Mouse (Mus musculus) liver, embryonic 16.5 days (tissue): ENCODE results near the gene Ostn. TPM values are rescaled to one million over a fixed set of nuclear protein-coding genes. Genes with fewer than 3 reads are reported as not detected.
A peak's percentile ranks its signal among the peaks of the same experiment; 100 is the strongest.

Experiments
- ATAC-seq: fragments of 200-750 bp; cut with Nextera tagmentation; 2 replicates; pipeline ENCODE4 v1.8.0; 2017; ENCODE audit warnings: low read depth, mild to moderate bottlenecking, moderate number of reproducible peaks, moderate library complexity
- H3K27ac ChIP-seq: fragments of 300-500 bp; sonication (generic); 2 replicates; pipeline ENCODE4 v1.5.1; 2014; ENCODE audit warnings: mild to moderate bottlenecking, low read length
- H3K27me3 ChIP-seq: fragments of 300-500 bp; sonication (generic); 2 replicates; pipeline ENCODE4 v1.6.1; 2014; ENCODE audit warnings: low read depth, low read length, mixed read lengths; ENCODE audit not compliant: control insufficient read depth, insufficient read depth
- H3K36me3 ChIP-seq: fragments of 300-500 bp; sonication (generic); 2 replicates; pipeline ENCODE4 v1.6.1; 2014; ENCODE audit warnings: mild to moderate bottlenecking; ENCODE audit not compliant: control insufficient read depth, insufficient read depth
- H3K4me1 ChIP-seq: fragments of 300-500 bp; sonication (generic); 2 replicates; pipeline ENCODE4 v1.6.1; 2014; ENCODE audit warnings: low read depth, low read length, mixed read lengths; ENCODE audit not compliant: control insufficient read depth
- H3K4me2 ChIP-seq: fragments of 300-500 bp; sonication (generic); 2 replicates; pipeline ENCODE4 v1.6.1; 2014; ENCODE audit warnings: low read depth, low read length, mixed read lengths
- H3K4me3 ChIP-seq: fragments of 300-500 bp; sonication (generic); 2 replicates; pipeline ENCODE4 v1.5.1; 2014; ENCODE audit warnings: low read depth, mild to moderate bottlenecking, low read length
- H3K9ac ChIP-seq: fragments of 300-500 bp; sonication (generic); 2 replicates; pipeline ENCODE4 v1.6.1; 2014; ENCODE audit warnings: low read depth, low read length
- H3K9me3 ChIP-seq: fragments of 300-500 bp; sonication (generic); replicated peaks from 2 replicates; pipeline ENCODE4 v1.6.1; 2016; ENCODE audit warnings: low read length; ENCODE audit not compliant: control insufficient read depth
- WGBS: fragments of 180-500 bp; shearing (Covaris S2); extraction: QIAGEN DNeasy Blood & Tissue Kit; methylation state at CpG from one replicate; pipeline ENCODE4 v1.1.7; 2014; ENCODE audit not compliant: insufficient replicate concordance; 5-methylcytosine and 5-hydroxymethylcytosine counted together
- polyA plus RNA-seq: library from polyadenylated mRNA; unstranded; fragments of >200 nt; fragmentation: Nextera tagmentation; extraction: Ambion mirVana; gene quantifications from 2 replicates; pipeline ENCODE4 v1.2.1, GENCODE M21; 2015

Ostn gene
- polyA plus RNA-seq, 1 experiment from 2014 or later, result not detected

- no peak for ATAC-seq
- WGBS, result 72% methylated on average over 2 of the region's 2 CpGs
Measured at GRCm38 (mm10) chr16:27349235-27349634, 41.9 kb downstream of the Ostn start.

GRCm38 (mm10) chr16:27349878-27350532 lies 42.7 kb downstream of the Ostn start:
- WGBS, result 60% methylated on average over 7 of the region's 7 CpGs
- Histone ChIP-seq H3K4me1 (no peaks in the 10 kb centered on the region), H3K9me3 (no peaks in the 10 kb centered on the region), H3K9ac (no peak overlapping the region), H3K27ac (no peak overlapping the region), H3K36me3 (no peaks in the 10 kb centered on the region), H3K27me3 (no peaks in the 10 kb centered on the region), H3K4me2 (no peak overlapping the region), H3K4me3 (no peak overlapping the region)
- ATAC-seq, result no peak

More at GRCm38 (mm10) chr16:27349235-27349634, 41.9 kb downstream of the Ostn start:
- no peaks in the 10 kb centered on the region for H3K4me1 ChIP-seq
- H3K9ac ChIP-seq, result no peak overlapping the region
- no peaks in the 10 kb centered on the region for H3K9me3 ChIP-seq
- no peak overlapping the region for H3K4me2 ChIP-seq
- no peak overlapping the region for H3K4me3 ChIP-seq
- no peaks in the 10 kb centered on the region for H3K36me3 ChIP-seq
- H3K27me3 ChIP-seq, result no peaks in the 10 kb centered on the region
- no peak overlapping the region for H3K27ac ChIP-seq

GRCm38 (mm10) chr16:27354464-27354863 lies 47.2 kb downstream of the Ostn start:
- Histone ChIP-seq H3K9me3 (no peaks in the 10 kb centered on the region), H3K9ac (no peak overlapping the region), H3K4me2 (no peak overlapping the region), H3K36me3 (no peaks in the 10 kb centered on the region), H3K27ac (no peak overlapping the region), H3K27me3 (no peaks in the 10 kb centered on the region), H3K4me3 (no peak overlapping the region), H3K4me1 (no peaks in the 10 kb centered on the region)
- WGBS, result 48% methylated on average over 2 of the region's 2 CpGs
- ATAC-seq, result no peak

GRCm38 (mm10) chr16:27360059-27360458 lies 52.8 kb downstream of the Ostn start:
- Histone ChIP-seq H3K27ac (no peak overlapping the region), H3K9ac (no peak overlapping the region), H3K27me3 (no peaks in the 10 kb centered on the region), H3K4me1 (no peaks in the 10 kb centered on the region), H3K9me3 (no peaks in the 10 kb centered on the region), H3K4me2 (no peak overlapping the region), H3K4me3 (no peak overlapping the region), H3K36me3 (no peaks in the 10 kb centered on the region)
- no peak for ATAC-seq
- WGBS, result 78% methylated on average over 1 of the region's 1 CpGs

GRCm38 (mm10) chr16:27370191-27370590 lies 62.9 kb downstream of the Ostn start, which contains the start of gene Uts2b:
Uts2b (minus strand) TSS chr16:27370239.
- ATAC-seq, result no peak
- H3K4me2 ChIP-seq, result no peak within 1 kb of the TSS
- no peaks in the 10 kb centered on the region for H3K27me3 ChIP-seq
- H3K9me3 ChIP-seq, result no peaks in the 10 kb centered on the region
- no peak within 1 kb of the TSS for H3K9ac ChIP-seq
- H3K36me3 ChIP-seq, result no peaks in the 10 kb centered on the region
- H3K4me3 ChIP-seq, result no peak within 1 kb of the TSS
- no peaks in the 10 kb centered on the region for H3K4me1 ChIP-seq
- 66% methylated on average over 8 of the region's 8 CpGs for WGBS
- H3K27ac ChIP-seq, result no peak within 1 kb of the TSS

GRCm38 (mm10) chr16:27370700-27371099 lies 63.4 kb downstream of the Ostn start:
- Histone ChIP-seq H3K27ac (no peak overlapping the region), H3K4me3 (no peak overlapping the region), H3K36me3 (no peaks in the 10 kb centered on the region), H3K4me1 (no peaks in the 10 kb centered on the region), H3K4me2 (no peak overlapping the region), H3K27me3 (no peaks in the 10 kb centered on the region), H3K9ac (no peak overlapping the region), H3K9me3 (no peaks in the 10 kb centered on the region)
- ATAC-seq, result no peak
- WGBS, result 65% methylated on average over 2 of the region's 2 CpGs

- Histone ChIP-seq H3K36me3 (no peaks in the 10 kb centered on the region), H3K9me3 (no peaks in the 10 kb centered on the region), H3K9ac (no peak overlapping the region), H3K27me3 (no peaks in the 10 kb centered on the region), H3K4me3 (no peak overlapping the region), H3K4me1 (no peaks in the 10 kb centered on the region), H3K27ac (no peak overlapping the region), H3K4me2 (no peak overlapping the region)
- ATAC-seq, result peak; percentile 11; the same call in 1 of the 2 replicates
- 26% methylated on average over 3 of the region's 3 CpGs for WGBS
Measured at GRCm38 (mm10) chr16:27374139-27374538, 66.8 kb downstream of the Ostn start.

GRCm38 (mm10) chr16:27375318-27375717 lies 68.0 kb downstream of the Ostn start:
- H3K4me2 ChIP-seq, result no peak overlapping the region
- no peak overlapping the region for H3K4me3 ChIP-seq
- no peak overlapping the region for H3K27ac ChIP-seq
- no peaks in the 10 kb centered on the region for H3K36me3 ChIP-seq
- no peak overlapping the region for H3K9ac ChIP-seq
- peak; percentile 82 for ATAC-seq
- H3K27me3 ChIP-seq, result no peaks in the 10 kb centered on the region
- 76% methylated on average over 2 of the region's 2 CpGs for WGBS
- no peaks in the 10 kb centered on the region for H3K9me3 ChIP-seq
- no peaks in the 10 kb centered on the region for H3K4me1 ChIP-seq

- ATAC-seq, result no peak
Measured at GRCm38 (mm10) chr16:27376556-27376955, 69.3 kb downstream of the Ostn start.

More at GRCm38 (mm10) chr16:27376556-27376955, 69.3 kb downstream of the Ostn start:
- H3K27ac ChIP-seq, result no peak overlapping the region
- H3K36me3 ChIP-seq, result no peaks in the 10 kb centered on the region
- H3K9ac ChIP-seq, result no peak overlapping the region
- H3K4me2 ChIP-seq, result no peak overlapping the region
- H3K27me3 ChIP-seq, result no peaks in the 10 kb centered on the region
- H3K4me3 ChIP-seq, result no peak overlapping the region
- H3K9me3 ChIP-seq, result no peaks in the 10 kb centered on the region
- no peaks in the 10 kb centered on the region for H3K4me1 ChIP-seq
